Mouse (Mus musculus): ENCODE measurements around the gene Olfr1410. TPM values are rescaled to one million over a fixed set of nuclear protein-coding genes. Genes with fewer than 3 reads are reported as not detected.

Gene Olfr1410
- polyA plus RNA-seq, 1 experiment from 2014 or later: not detected

DNA sequence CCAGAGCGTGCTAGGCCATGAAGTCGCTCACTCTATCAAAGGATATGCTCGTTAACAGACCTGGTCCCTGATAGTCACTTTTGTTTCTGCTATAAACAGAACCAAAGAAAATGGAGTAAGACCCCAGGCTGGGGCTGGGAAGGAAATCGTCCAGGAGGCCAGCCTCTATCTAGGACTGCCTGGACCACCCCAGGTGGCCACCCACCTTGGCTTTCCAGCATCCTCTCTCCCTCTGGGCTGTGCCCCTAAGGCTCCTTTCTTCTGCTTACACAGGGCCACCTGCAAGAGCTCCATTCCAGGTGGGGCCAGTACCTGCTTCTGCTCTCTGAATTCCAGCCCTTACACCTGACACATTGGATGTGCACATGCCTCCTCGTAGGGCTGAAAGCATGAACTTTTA is 26.6 kb downstream of the Olfr1410 start:
- Histone ChIP-seq H3K9me3 (no peaks in the 10 kb centered on the region), H3K4me2 (replicated peaks) (no peak overlapping the region), H3K36me3 (peaks cover 19% of the 10 kb centered on the region), H3K9ac (replicated peaks) (no peak overlapping the region), H3K4me1 (replicated peaks) (0 out of 2 replicates have a peak, but pooled peaks cover 7% of the 10 kb centered on the region), H3K27ac (no peak overlapping the region), H3K4me3 (replicated peaks) (no peak overlapping the region), H3K27me3 (no peaks in the 10 kb centered on the region)
- ATAC-seq: no peak
- 85% methylated on average over 5 of the region's 5 CpGs for WGBS

DNA sequence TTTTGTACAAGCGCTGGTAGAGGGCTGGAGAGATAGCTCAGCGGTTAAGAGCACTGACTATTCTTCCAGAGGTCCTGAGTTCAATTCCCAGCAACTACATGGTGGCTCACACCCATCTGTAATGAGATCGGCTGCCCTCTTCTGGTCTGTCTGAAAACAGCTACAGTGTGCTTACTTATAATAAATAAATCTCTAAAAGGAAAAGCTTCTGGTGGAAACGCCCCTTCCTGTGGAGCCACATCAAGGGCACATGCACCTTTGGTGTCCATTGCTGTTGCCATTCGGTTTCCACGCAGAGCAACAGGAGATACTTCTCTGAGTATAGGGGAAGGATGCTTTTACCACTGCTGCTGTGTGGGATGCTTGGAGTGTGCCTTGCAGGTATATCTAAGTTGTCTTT is 27.4 kb downstream of the Olfr1410 start:
- WGBS: 75% methylated on average over 6 of the region's 6 CpGs
- no peak for ATAC-seq

DNA sequence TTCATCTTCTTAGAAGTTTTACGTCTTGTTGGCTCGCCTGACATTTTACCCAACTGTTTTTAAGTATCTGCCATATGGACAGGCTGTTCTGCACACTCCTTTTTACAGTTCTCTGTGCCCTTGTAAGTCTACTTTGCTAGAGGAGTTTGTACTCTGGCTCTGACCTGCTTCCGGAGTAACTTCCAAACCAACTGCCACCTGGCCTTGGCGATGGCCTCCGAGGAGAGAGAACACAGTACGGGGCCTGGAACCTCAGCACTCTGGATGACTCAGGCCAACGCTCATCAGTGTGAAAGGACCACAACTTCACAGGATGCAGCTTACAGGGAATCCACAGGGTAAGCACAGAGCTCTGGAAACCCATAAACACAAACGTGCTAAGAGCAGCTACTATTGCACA is 28.1 kb downstream of the Olfr1410 start:
- Histone ChIP-seq H3K27ac (no peak overlapping the region), H3K4me3 (replicated peaks) (no peak overlapping the region), H3K4me1 (replicated peaks) (0 out of 2 replicates have a peak, but pooled peaks cover 7% of the 10 kb centered on the region), H3K9ac (replicated peaks) (no peak overlapping the region), H3K4me2 (replicated peaks) (no peak overlapping the region), H3K9me3 (no peaks in the 10 kb centered on the region), H3K27me3 (no peaks in the 10 kb centered on the region), H3K36me3 (peaks cover 34% of the 10 kb centered on the region)
- WGBS: 92% methylated on average over 8 of the region's 8 CpGs
- ATAC-seq: no peak

More for the DNA sequence above, 27.4 kb downstream of the Olfr1410 start:
- no peaks in the 10 kb centered on the region for H3K9me3 ChIP-seq
- H3K4me2 ChIP-seq (replicated peaks): no peak overlapping the region
- no peaks in the 10 kb centered on the region for H3K27me3 ChIP-seq
- no peak overlapping the region for H3K27ac ChIP-seq
- H3K4me3 ChIP-seq (replicated peaks): no peak overlapping the region
- H3K4me1 ChIP-seq (replicated peaks): 0 out of 2 replicates have a peak, but pooled peaks cover 7% of the 10 kb centered on the region
- no peak overlapping the region for H3K9ac ChIP-seq (replicated peaks)
- peaks cover 26% of the 10 kb centered on the region for H3K36me3 ChIP-seq

DNA sequence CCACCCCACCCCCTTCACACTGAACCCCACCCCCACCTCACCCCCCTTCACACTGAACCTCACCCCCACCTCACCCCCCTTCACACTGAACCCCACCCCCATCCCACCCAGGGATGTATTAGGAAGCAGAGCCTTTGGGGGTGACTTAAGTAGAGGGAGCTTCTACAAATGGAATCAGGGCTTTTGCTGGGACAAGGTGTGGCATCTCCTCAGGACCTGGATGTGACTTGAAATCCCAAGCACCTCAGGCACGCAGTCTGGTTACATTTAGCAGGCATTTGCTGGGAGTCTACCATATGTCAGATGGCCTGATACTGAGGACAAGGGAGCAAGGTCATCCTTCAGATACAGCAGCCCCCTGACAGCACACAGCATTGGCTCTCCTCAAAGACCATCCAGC is 29.0 kb downstream of the Olfr1410 start:
- Histone ChIP-seq H3K4me2 (replicated peaks) (no peak overlapping the region), H3K9ac (replicated peaks) (0 out of 2 replicates have a peak overlapping the region, but pooled peaks have one; percentile 6), H3K27ac (peak overlapping the region; percentile 44; the same call in 1 of the 2 replicates), H3K4me1 (replicated peaks) (peaks cover 13% of the 10 kb centered on the region; the same call in 1 of the 2 replicates), H3K27me3 (no peaks in the 10 kb centered on the region), H3K36me3 (peaks cover 39% of the 10 kb centered on the region), H3K9me3 (no peaks in the 10 kb centered on the region), H3K4me3 (replicated peaks) (no peak overlapping the region)
- ATAC-seq: peak; percentile 21
- 77% methylated on average over 1 of the region's 1 CpGs for WGBS

DNA sequence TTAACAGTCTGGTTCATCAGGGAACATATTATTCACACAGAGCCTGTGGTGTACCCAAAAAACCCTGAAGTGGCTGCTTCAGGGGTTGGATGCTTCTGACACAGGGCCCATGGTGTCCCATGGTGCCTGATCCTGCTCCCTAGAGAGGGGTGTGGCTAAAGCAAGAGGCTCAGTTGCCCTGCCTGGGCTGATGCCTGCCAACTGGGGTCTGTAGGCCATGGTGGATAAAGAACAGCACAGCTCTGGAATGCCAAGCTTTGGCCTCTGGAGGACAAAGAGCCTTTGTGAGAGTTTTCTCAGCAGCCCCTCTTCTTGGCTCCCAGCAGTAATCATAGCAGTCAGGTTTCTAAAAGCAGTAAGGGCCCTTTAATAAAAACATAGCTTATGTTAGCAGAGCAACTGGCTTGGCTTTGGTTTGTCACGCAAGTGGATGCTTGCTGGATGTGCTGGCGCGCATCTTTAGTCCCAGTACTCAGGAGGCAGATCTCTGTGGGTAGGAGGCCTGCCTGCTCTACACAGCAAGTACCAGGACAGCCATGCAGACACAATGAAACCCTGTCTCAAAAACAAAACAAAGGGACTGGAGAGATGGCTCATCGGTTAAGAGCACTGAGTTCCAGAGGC is 29.5 kb downstream of the Olfr1410 start:
- Histone ChIP-seq H3K27ac (peak overlapping the region; percentile 44), H3K4me3 (replicated peaks) (no peak overlapping the region), H3K36me3 (peaks cover 39% of the 10 kb centered on the region), H3K27me3 (no peaks in the 10 kb centered on the region), H3K4me2 (replicated peaks) (no peak overlapping the region), H3K9ac (replicated peaks) (0 out of 2 replicates have a peak overlapping the region, but pooled peaks have one; percentile 6), H3K9me3 (no peaks in the 10 kb centered on the region), H3K4me1 (replicated peaks) (peaks cover 19% of the 10 kb centered on the region)
- WGBS: 59% methylated on average over 4 of the region's 4 CpGs
- peak; percentile 76 for ATAC-seq

DNA sequence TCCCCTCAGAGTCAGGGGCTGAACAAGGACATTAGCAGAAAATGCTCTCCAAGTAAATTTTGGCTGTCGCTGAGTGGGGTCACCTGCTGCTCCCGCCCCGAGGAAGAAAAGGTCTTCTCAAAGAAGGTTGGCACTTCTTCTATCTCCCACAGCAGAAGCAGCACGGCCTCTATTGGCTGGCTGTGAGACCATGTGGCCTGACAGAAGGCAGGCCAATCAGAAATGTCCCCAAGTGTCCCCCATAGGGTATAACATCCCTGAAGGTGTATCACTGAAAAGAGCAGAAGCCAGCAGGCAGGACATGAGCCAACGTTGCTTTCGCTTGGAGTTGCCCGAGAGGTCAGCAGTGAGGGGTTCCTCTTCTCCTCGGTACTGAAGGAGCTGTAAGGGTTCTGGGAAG is 30.4 kb downstream of the Olfr1410 start:
- Histone ChIP-seq H3K9me3 (no peaks in the 10 kb centered on the region), H3K4me3 (replicated peaks) (no peak overlapping the region), H3K27me3 (no peaks in the 10 kb centered on the region), H3K36me3 (peaks cover 39% of the 10 kb centered on the region), H3K27ac (0 out of 2 replicates have a peak overlapping the region, but pooled peaks have one; percentile 44), H3K4me1 (replicated peaks) (peaks cover 28% of the 10 kb centered on the region), H3K4me2 (replicated peaks) (no peak overlapping the region), H3K9ac (replicated peaks) (no peak overlapping the region)
- no peak for ATAC-seq
- 88% methylated on average over 8 of the region's 8 CpGs for WGBS

DNA sequence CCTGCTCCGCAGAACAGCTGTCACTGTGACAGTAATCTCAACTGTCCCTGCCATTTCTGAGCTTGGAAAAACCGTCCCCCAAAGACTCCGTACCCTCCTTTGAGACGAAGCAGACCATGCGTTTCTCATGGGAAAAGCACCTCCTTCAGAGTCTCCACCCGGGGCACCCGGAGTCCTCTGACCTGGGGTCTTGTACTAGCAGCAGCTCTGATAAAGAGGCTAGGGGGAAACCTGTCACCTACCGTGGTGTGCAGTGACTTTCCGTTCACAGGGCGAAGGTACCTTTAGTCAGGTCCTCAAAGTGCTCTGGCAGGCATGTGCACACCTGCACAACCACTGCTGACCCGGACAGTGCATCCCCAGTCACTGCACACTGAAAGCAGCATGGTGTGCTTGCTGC is 31.1 kb downstream of the Olfr1410 start:
- H3K9me3 ChIP-seq: no peaks in the 10 kb centered on the region
- WGBS: 95% methylated on average over 11 of the region's 11 CpGs
- H3K27ac ChIP-seq: no peak overlapping the region
- H3K27me3 ChIP-seq: no peaks in the 10 kb centered on the region
- no peak for ATAC-seq
- no peak overlapping the region for H3K4me2 ChIP-seq (replicated peaks)
- H3K4me1 ChIP-seq (replicated peaks): peaks cover 31% of the 10 kb centered on the region
- no peak overlapping the region for H3K4me3 ChIP-seq (replicated peaks)
- no peak overlapping the region for H3K9ac ChIP-seq (replicated peaks)
- H3K36me3 ChIP-seq: peaks cover 39% of the 10 kb centered on the region

DNA sequence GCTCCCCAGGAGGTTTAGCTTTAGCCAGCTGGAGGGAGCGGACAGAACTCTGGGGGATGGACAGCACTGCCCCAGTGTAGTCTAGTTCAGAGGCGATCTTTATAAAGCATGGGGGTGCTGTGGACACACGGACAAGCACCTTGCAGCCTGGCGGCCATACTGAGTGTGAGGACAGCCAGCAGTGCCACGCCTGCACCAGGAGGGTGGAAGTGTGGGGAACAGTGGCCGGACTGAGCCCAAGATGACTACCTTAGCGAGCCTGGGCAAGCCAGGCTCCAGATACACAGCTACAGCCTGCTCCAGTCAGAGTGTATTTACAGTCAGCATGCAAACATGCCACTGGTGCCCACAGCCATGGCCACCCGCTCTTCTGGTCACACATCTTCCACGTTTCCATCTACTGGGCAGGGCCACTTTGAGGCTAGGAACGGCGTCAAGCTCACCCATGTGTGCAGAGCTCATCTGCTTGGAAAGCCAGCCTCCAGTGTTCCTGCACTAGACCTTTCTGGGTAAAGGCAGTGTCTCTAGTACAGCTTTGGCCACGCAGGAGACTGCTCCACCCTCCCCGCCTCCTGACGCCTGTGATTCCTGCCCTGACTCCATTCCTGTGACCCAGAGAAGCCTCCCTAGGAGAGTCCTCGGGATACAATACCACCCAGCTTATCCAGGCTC is 32.1 kb downstream of the Olfr1410 start:
- peaks cover 37% of the 10 kb centered on the region for H3K4me1 ChIP-seq (replicated peaks)
- H3K9ac ChIP-seq (replicated peaks): no peak overlapping the region
- no peaks in the 10 kb centered on the region for H3K27me3 ChIP-seq
- WGBS: 93% methylated on average over 15 of the region's 15 CpGs
- no peak overlapping the region for H3K4me3 ChIP-seq (replicated peaks)
- ATAC-seq: no peak
- H3K27ac ChIP-seq: no peak overlapping the region
- H3K4me2 ChIP-seq (replicated peaks): no peak overlapping the region
- peaks cover 39% of the 10 kb centered on the region for H3K36me3 ChIP-seq
- no peaks in the 10 kb centered on the region for H3K9me3 ChIP-seq

DNA sequence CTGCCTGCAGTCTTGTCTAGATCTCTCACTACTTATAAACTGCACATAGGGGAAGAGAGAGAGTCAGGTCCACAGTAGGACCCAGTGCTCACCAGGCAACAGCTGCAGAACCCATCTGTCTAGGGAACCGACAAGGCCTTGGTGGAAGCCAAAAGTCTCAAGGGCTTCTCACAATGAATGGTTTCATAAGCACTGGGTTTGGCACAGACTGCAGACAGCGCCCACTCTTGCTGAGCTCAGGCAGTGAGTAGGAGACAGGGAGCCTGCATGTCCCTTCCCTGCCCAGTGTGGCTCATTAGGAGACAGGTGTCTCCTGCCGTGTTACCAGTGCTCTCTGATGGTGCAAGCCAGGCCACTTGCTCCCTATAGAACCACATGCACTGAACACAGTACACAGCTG is 32.6 kb downstream of the Olfr1410 start:
- peaks cover 39% of the 10 kb centered on the region for H3K36me3 ChIP-seq
- WGBS: 98% methylated on average over 3 of the region's 3 CpGs
- no peaks in the 10 kb centered on the region for H3K9me3 ChIP-seq

DNA sequence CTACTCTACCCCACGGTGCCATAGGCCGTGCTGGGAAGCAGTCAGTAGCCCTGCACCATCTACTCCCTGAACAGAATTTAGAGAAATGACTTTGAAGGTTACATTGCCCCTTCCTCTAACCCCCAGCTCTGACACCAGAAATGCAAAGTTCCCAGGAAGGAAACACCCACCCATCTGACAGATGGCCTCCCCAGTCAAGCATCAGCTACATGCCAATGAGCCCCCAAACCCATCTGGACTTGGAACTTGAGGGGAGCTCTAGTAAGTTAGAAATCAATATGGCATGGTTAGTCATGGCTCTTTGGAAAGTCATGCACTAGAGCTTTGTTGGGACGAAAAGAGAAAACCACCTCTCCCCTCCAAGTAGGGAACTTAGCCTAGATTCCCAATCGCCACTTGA is 33.2 kb downstream of the Olfr1410 start:
- H3K27me3 ChIP-seq: no peaks in the 10 kb centered on the region
- H3K4me2 ChIP-seq (replicated peaks): no peak overlapping the region
- H3K9ac ChIP-seq (replicated peaks): no peak overlapping the region
- WGBS: 96% methylated on average over 4 of the region's 4 CpGs
- no peak overlapping the region for H3K27ac ChIP-seq
- ATAC-seq: no peak
- peaks cover 40% of the 10 kb centered on the region for H3K4me1 ChIP-seq (replicated peaks)
- H3K36me3 ChIP-seq: peaks cover 39% of the 10 kb centered on the region
- H3K4me3 ChIP-seq (replicated peaks): no peak overlapping the region
- H3K9me3 ChIP-seq: no peaks in the 10 kb centered on the region

More for the DNA sequence above, 32.6 kb downstream of the Olfr1410 start:
- no peak overlapping the region for H3K27ac ChIP-seq
- no peak overlapping the region for H3K9ac ChIP-seq (replicated peaks)
- H3K4me3 ChIP-seq (replicated peaks): no peak overlapping the region
- ATAC-seq: no peak
- H3K4me2 ChIP-seq (replicated peaks): no peak overlapping the region
- H3K4me1 ChIP-seq (replicated peaks): peaks cover 40% of the 10 kb centered on the region
- H3K27me3 ChIP-seq: no peaks in the 10 kb centered on the region

DNA sequence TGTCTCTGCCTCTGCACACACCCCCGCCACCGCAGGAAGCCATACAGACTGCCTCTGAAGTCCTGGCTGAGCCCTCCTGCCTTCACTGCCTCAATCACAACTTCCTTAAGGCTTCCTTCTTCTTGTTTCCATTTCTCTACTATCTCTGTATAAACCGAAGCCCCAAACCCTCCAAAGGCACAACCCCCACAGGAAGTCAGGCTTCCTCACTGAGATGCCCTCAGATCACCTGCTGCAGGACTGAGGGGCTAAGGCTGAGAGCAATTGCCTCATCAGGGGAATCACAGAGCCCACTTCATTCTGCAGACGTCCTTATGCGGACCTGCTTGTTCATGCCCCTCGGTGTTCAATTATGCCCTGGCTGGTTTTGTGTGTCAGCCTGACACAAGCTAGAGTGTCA is 34.8 kb downstream of the Olfr1410 start:
- H3K4me1 ChIP-seq (replicated peaks): peaks cover 33% of the 10 kb centered on the region
- no peak for ATAC-seq
- H3K4me2 ChIP-seq (replicated peaks): peak overlapping the region; percentile 98
- H3K9ac ChIP-seq (replicated peaks): peak overlapping the region; percentile 96; the same call in 1 of the 2 replicates
- 94% methylated on average over 6 of the region's 6 CpGs for WGBS
- H3K27me3 ChIP-seq: no peaks in the 10 kb centered on the region
- H3K4me3 ChIP-seq (replicated peaks): peak overlapping the region; percentile 83
- H3K27ac ChIP-seq: no peak overlapping the region
- no peaks in the 10 kb centered on the region for H3K9me3 ChIP-seq
- H3K36me3 ChIP-seq: peaks cover 36% of the 10 kb centered on the region

DNA sequence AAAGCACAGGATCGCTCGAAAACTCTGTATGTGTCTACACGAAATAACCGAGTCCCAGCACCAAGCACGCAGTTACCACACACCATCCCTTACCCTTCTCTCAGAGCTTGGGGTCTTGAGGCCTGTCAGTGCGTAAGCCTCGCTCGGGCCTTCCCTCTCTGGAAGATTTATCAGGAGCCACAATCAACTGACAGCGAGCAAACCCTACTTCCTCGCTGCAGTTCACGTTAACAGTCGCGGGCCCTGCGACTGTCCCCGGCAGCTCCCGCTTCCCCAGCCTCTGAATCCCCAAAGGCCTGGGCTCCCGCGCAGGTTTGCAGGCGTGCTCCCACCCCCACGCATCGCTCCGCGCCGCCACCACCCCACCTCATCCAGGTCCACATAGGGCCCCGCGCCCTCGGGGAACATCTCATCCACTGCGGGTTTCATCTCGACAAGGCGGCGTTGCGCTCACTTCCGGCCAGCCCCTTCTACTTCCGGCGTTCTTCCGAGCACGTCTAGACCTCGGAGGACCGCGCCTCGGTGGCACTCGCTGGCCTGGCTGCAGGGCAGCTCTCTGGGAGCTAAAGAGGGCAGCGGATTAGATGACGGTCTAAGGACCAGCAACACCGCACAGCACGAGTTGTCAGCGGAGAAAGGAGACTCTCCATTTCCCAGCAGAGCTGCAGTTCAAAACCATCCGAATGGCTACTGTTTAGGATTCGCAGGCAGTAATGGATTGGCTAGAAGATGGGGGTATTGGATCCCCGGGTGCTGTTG is 36.1 kb downstream of the Olfr1410 start, which contains the start of gene Cops9:
Gene Cops9, minus strand, starts transcription at position 472 of the 759 bp plus-strand sequence.
- peak; percentile 95 for ATAC-seq
- Histone ChIP-seq H3K36me3 (peaks cover 26% of the 10 kb centered on the region), H3K4me1 (replicated peaks) (peaks cover 33% of the 10 kb centered on the region), H3K4me3 (replicated peaks) (peak within 1 kb of the TSS; percentile 83), H3K9me3 (no peaks in the 10 kb centered on the region), H3K27me3 (peaks cover 6% of the 10 kb centered on the region; the same call in 1 of the 2 replicates), H3K4me2 (replicated peaks) (peak within 1 kb of the TSS; percentile 98), H3K27ac (peak within 1 kb of the TSS; percentile 73), H3K9ac (replicated peaks) (peak within 1 kb of the TSS; percentile 96)
- 2% methylated on average over 50 of the region's 50 CpGs for WGBS
